Mouse (Mus musculus): ENCODE measurements around the gene Hist1h1c.
A peak's percentile ranks its signal among the peaks of the same experiment; 100 is the strongest.

Hist1h1c gene

DNA sequence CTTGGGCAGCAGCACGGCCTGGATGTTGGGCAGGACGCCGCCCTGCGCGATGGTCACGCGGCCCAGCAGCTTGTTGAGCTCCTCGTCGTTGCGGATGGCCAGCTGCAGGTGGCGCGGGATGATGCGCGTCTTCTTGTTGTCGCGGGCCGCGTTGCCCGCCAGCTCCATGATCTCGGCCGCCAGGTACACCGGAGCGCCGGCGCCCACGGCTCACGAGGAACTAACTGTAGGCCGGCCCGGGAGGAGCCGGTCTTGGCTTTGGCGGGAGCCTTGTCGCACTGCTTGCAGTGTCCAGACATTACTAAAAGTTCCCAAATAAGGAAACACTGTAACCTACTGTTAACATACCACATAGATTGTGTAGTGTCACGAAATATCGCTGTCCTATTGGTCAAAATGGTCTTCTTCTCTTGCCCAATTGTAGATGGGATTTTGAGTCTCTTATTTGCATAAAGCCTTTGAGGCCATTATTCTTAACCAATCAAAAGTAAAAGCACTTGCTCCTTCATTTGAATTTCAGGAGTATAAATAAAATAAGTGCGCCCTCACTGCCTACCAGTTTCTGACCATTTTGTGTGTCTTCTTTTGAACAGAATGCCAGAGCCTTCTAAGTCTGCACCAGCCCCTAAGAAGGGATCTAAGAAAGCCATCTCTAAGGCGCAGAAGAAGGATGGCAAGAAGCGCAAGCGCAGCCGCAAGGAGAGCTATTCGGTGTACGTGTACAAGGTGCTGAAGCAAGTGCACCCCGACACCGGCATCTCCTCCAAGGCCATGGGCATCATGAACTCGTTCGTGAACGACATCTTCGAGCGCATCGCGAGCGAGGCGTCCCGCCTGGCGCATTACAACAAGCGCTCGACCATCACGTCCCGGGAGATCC lies 7.8 kb downstream of the Hist1h1c start, which contains the start of gene Hist1h2bb:
Hist1h2bb (plus strand) TSS at position 534 of the 880 bp plus-strand sequence.
- peak; percentile 98 for DNase-seq

DNA sequence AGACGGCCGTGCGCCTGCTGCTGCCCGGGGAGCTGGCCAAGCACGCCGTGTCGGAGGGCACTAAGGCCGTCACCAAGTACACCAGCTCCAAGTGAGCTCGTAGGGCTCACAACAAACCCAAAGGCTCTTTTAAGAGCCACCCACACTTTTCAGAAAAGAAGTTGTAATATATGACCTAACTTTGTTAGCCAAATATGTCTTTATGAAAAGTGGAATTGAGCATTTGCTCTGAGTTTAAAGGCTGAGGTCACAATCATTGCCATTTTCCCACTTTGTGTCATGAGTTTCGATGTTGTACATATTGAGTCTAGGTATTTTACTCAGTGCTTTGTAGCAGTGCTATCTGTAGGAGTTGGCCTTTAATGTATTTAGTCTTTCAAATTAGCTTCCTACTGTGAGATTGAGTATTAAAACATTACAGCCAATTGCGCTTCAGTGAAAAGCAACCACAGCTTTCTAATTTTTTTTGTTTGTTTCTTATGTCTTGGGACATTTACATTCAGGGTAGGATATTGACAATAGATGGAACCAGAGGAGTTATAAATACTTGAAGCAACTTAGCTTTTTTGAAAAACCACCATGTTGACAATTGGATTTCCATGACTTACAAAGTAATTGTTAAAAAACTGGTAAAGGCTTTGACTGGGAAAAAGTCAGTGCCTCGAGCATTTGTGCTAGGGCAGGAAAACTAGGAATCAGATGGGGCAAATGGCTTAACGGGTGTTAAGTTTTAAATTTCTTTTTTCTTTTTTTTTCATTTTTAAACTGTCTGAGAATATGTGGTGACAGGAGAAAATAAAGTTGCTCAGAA lies 8.7 kb downstream of the Hist1h1c start:
- no peak for DNase-seq

DNA sequence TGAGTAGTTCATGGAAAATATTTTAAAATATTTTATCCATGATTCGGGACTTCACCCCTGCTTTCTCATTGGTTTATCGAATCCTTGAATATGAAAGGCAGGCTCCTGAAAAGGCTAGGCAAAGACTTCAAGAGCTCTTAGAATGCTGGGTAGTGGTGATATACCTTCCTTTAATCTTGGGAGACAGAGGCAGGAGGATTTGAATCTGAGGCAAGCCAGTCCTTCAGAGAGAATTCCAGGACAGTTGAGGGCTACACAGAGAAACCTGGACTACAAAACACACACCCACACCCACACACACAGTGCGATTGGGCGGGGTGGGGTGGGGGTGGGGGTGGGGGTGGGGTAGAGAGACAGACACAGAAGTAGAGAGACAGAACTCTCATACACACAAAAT lies 9.3 kb downstream of the Hist1h1c start:
- peak; percentile 76 for DNase-seq

DNA sequence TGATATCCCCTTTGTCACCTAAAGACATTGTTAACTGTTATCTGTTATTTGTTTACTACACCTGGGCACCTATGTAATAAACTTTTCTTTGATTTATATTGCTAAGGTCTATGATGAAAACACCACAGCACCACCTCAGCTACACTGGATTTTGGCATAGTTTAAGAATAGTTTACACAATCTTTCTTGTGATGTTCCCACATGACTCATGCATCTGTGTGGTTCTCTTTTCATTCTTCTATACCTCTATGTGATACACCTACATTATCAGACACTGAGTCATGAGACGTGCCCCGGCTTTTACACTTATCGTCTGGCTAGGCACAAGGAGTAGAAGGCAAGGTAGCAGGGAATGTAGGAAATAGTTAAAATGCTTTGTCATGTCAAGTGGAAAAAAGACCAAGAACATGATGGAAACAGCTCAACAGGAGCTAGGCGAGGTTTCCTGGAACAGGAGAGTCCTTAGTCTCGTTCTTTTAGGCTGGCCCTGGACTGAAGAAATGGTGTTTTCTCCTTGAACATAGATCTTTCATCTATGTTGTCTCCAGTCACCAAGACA lies 11.0 kb downstream of the Hist1h1c start:
- peak; percentile 68 for DNase-seq

DNA sequence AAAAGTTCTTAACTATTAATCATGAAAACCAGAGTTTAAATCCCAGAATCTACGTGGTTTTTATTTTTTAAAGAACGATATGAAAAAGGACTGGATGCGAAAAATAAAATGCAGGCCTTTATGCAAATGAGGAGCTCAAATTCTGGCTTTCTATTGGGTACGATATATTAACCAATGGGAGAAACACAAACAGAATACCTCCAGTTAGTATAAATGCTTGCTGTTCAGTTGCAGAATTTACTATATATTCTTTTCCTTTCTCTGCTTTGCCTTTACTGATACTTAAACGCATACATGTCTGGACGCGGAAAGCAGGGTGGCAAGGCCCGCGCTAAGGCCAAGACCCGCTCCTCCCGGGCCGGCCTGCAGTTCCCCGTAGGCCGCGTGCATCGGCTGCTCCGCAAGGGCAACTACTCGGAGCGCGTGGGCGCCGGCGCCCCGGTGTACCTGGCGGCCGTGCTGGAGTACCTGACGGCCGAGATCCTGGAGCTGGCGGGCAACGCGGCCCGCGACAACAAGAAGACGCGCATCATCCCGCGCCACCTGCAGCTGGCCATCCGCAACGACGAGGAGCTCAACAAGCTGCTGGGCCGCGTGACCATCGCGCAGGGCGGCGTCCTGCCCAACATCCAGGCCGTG lies 12.3 kb downstream of the Hist1h1c start, which contains the start of gene Hist1h2ab:
Hist1h2ab (plus strand) TSS at position 288 of the 639 bp plus-strand sequence.
- peak; percentile 95 for DNase-seq

DNA sequence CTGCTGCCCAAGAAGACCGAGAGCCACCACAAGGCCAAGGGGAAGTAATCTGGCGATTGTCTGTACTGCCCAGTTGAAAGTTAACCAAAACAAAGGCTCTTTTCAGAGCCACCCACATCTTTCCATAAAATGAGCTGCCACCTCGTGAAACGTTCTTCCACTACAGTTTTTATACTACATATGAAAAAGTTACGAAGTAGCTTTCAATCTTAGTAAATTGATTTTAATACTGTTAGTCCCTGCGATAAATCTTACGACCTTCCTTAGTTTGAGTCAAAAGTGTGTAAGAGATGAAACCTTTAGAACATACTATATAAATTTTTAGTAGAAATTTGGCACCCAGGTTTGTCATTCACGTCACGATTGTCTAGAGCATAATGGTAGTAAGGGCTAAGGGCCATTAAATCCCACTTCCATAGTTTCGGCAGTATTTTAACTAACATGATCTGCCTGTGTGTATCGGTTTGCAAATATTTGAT lies 12.9 kb downstream of the Hist1h1c start:
- DNase-seq = no peak

DNA sequence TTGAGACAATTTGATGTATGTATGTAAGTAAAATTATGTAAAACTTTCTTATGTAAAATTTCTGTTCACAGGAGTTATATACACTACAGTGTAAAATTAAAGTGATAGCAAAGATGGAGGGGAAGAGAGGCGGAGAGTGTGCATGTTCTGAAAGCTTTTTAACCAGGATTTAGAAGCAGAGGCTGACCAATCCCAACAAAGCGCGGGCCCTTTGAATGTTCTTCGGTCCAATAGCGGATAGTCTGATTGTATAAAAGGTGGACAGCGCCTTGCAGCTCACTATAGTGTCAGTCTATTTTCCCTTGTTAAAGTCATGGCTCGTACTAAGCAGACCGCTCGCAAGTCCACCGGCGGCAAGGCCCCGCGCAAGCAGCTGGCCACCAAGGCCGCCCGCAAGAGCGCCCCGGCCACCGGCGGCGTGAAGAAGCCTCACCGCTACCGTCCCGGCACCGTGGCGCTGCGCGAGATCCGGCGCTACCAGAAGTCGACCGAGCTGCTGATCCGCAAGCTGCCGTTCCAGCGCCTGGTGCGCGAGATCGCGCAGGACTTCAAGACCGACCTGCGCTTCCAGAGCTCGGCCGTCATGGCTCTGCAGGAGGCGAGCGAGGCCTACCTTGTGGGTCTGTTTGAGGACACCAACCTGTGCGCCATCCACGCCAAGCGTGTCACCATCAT lies 13.6 kb downstream of the Hist1h1c start, which contains the start of gene Hist1h3b:
Hist1h3b (plus strand) TSS at position 201 of the 675 bp plus-strand sequence.
- peak; percentile 97 for DNase-seq

DNA sequence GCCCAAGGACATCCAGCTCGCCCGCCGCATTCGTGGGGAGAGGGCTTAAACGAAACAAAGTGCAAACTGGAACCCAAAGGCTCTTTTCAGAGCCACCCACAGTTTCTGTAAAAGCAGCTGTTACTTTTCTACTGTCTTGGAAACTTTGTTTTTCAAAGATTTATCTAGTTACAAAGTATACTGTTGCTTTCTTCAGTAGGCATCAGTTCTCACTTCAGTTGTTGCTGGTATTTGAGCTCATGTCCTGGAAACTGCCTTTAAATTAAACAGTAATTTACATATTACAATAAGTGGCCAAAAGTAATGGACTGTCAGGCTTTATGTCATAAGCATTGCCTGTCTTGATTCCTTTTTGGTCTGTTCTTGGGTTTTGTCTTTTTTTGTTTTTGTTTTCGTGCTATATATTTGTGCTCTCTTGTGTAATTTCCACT lies 14.1 kb downstream of the Hist1h1c start:
- no peak for DNase-seq

DNA sequence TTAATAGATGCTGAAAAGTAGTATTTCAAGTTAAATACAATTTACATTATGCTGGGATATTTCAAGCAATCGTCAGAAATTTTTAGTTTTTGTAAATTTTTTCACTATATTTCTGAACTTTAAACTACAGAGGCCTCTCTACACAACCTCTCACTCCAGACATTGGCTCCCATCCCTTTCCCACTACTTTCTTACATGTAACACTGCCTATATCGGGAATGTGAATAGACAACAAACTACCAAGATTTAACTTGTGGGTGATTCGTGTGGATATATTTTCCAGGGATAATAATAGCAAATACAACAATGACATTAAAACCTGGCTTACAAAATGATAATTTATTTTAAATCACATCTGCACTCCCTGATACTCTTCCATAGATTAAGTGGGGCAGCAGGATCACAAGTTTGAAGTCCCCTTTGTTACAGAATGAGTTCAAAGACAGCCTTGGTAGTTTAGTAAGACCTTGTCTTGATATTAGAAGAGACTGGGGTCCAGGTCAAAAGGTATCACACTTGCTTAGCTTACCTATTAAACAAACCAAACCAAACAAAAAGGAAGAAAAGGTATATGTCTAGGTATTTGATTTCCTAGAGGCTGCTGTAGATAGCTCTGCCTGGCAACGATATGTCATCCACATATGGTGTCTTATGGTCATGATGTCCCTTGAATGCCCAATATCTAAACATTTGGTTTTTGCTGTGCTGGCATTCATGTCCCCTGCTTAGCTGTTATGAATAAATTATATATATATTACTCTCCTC lies 14.9 kb downstream of the Hist1h1c start:
- DNase-seq = no peak

DNA sequence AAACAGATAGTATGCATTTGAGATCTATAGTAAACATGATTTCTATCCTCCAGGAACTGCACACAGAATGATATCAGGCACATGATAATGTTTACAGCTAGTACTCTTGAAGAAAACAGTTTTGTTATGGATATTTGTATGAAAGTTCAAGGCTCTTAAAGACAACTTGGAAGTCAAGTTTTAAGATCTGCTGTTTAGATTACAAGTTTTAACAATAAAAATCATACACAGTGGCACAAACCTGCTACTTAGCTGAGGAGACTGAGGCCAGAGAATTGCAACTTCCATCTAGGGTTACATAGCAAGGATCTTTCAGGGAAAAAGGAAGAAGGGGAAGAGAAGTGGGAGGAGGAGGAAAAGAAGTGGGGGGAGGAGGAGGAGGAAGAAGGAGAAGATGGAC lies 16.4 kb downstream of the Hist1h1c start:
- DNase-seq = no peak

DNA sequence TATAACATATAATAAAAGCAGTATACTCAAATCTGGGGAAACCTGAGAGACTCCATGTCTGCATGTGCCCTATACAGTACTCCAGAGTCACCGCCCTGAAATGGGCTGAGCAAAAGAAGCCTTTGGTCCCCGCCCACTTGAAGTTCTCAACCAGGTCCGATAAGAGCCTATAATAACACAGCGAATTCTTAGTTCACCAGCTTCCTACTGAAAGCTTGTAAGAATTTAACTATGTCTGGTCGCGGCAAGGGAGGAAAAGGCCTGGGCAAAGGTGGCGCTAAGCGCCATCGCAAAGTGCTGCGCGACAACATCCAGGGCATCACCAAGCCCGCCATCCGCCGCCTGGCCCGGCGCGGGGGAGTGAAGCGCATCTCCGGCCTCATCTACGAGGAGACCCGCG lies 18.2 kb downstream of the Hist1h1c start, which contains the start of gene Hist1h4b:
Hist1h4b (plus strand) TSS at position 224 of the 400 bp plus-strand sequence.
- peak; percentile 98 for DNase-seq

DNA sequence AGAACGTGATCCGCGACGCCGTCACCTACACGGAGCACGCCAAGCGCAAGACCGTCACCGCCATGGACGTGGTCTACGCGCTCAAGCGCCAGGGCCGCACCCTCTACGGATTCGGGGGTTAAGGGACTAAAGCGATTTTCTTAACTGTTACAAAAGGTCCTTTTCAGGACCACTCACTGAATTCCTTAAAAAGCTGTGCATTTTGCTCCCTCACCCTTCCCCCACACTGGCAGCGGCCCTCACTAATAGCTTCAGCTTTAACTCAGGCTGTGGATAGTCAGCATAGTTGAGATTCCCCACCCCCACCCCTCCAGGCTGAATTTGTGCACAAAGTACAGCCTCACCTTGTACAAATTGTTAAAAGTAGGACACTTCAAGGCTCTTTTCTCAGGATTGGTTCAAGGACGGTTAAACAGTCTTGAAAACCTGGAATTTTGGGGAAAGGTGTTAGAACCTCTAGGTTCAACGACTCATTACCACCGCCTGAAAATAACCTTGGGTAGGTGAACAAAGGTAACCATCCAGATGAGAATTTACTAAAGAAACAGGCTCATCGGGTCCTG lies 18.7 kb downstream of the Hist1h1c start:
- DNase-seq = no peak

DNA sequence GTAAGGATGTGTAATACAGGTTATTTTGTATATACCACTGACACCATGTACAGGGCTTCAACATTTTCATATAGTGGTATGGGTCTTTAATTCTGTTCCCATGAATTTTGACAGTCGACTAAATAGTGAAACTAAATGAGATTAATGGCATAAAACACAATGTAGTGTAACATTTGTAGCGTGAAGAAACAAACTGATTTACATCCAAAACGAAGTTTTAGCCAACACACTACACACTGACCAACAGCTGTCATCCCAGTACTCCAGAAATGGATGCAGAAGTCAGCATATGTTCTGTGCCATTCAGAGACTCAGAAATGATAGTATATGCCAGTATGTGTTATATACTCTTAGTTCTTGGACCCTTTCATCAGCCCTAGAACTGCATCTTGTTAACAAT lies 19.3 kb downstream of the Hist1h1c start:
- DNase-seq = no peak

DNA sequence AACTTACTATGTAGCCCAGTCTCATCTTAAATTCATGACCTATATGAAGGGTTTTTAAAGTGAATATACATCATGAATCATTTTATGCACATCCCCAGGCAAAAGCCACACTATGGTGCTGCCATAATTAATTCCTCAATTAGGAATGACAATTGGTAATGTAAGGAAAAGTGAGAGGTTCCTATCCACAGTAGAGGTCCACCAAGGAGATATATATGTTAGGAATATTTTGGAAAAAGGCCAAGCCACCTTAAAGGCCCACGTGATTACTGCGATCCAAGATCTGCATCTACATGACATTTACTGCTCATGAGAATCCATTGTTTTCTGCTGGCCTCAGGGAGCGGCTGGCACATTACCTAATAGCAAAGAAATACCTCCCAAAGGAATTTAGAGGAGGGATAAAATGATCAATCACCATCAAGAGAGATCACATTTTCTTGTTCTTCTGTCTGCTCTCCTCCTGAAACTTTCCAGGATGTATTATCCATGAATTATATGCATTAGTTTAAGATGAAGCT lies 20.7 kb downstream of the Hist1h1c start:
- DNase-seq = no peak

DNA sequence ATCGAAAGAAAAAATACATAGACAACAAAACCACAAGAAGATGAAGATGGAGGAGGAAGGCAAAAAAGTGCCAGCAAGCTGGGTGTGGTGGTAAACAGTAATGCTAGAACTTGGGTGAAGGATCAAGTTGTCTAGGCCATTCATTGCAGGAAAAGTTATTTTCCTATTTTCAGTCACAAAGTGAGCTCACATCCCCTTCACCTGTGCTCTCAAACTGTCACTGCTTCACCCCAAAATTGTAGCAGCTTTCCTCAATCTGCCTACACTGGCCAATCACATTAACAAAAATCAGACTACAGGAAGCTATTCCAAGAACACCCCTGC lies 21.3 kb downstream of the Hist1h1c start:
- no peak for DNase-seq

DNA sequence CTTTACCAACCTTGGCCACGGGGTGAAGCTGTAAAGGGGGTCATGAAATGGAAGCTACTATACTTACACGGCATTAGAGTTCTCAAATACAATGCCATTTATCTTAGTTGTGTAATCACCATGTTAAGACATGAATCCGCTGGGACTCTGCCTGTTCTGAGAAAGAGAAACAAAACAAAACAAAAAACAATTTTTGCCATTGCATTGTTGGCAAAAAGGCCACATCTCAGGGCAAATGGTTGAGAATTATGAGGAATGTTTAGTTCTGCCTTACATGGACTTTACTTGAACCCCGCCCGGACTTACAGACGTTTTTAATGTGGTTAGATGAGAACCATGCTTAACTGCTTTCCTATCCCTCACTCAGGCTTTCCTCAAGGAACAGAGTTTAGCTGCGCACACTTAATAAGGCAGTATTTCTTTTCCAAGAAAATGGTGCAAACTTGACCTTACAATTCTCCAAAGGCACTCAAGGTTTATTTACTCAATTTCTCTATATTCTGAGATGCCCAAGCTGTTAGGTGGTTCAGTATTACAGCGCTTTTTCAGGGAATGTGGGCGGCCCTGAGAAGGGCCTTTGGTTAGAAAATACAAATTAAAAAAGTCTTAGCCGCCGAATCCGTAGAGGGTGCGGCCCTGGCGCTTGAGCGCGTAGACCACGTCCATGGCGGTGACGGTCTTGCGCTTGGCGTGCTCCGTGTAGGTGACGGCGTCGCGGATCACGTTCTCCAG lies 21.8 kb downstream of the Hist1h1c start:
- DNase-seq = no peak

DNA sequence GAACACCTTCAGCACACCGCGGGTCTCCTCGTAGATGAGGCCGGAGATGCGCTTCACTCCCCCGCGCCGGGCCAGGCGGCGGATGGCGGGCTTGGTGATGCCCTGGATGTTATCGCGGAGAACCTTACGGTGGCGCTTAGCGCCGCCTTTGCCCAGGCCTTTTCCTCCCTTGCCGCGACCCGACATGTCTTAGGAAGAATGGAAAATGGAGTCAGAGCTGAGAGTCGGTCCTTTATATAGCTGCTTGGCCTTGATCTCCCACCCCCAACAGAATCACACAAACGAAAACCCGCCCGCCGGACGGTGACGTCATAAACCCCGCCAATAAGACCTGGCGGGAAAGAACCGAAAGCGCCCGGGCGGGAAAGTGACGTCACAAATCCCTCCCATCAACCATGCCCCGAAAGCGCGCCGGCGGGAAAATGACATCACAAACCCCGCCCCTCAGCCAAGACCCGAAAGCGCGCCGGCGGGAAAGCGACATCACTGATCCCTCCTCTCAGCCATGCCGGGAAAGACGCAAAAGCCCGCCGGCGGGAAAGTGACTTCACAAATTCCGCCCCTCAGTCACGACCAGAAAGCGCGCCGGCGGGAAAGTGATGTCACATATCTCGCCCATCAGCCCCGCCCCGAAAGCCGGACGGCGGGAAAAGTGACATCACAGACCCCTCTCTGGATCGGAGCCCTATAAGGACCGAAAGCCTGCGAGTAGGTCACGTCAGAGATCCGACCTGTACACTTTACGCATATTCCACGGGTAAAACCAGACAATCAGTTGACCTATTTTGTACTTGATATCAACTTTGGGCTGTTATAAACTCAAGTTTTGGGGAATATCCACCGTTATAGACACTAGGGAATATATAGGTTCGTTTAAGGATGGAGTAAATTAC lies 22.6 kb downstream of the Hist1h1c start, which contains the start of gene Hist1h4a:
Hist1h4a (minus strand) TSS at position 259 of the 893 bp plus-strand sequence.
- DNase-seq = peak; percentile 100
